Mouse (Mus musculus) CH12.LX (cell line): Measurements from ENCODE around the gene Atxn10. TPM values are rescaled to one million over a fixed set of nuclear protein-coding genes. Genes with fewer than 3 reads are reported as not detected.

Source experiments
- DNase-seq: peaks from one replicate; pipeline ENCODE4 v3.0.0-alpha.2; 2013; ENCODE audit errors: extremely low read depth
- H3K27ac ChIP-seq: 2 replicates; pipeline ENCODE4 v1.5.1; 2012; ENCODE audit warnings: low read depth, mild to moderate bottlenecking, control low read depth, moderate library complexity; ENCODE audit not compliant: insufficient read depth
- H3K27me3 ChIP-seq: replicated peaks from 2 replicates; pipeline ENCODE3; 2012; ENCODE audit warnings: inconsistent platforms
- H3K36me3 ChIP-seq, 2 experiments: replicated peaks in 1 of 2; 2 replicates each; pipeline versions ENCODE3 to v1.6.1; 2012; ENCODE audit warnings: inconsistent platforms in 1 of 2, low read length in 1 of 2, mild to moderate bottlenecking in 1 of 2, mixed read lengths in 1 of 2, moderate library complexity in 1 of 2; ENCODE audit not compliant: control insufficient read depth in 1 of 2, insufficient read depth in 1 of 2
- H3K4me1 ChIP-seq, 2 experiments: 2 replicates each; pipeline ENCODE4 v1.6.1; 2012; ENCODE audit warnings: inconsistent platforms in 1 of 2, moderate library complexity in 1 of 2; ENCODE audit not compliant: insufficient read depth in 2 of 2, control insufficient read depth in 1 of 2
- H3K4me2 ChIP-seq: 2 replicates; pipeline ENCODE4 v1.6.1; 2012; ENCODE audit warnings: low read depth, mild to moderate bottlenecking, control low read depth; ENCODE audit not compliant: poor library complexity, insufficient read depth, severe bottlenecking
- H3K4me3 ChIP-seq, 3 experiments: fragments of 150-350 bp in 1 of 3; sonication (generic) in 1 of 3; replicated peaks in 1 of 3; 2 replicates each; pipeline versions ENCODE3 to v1.5.1; 2011 to 2012; ENCODE audit warnings: low read depth in 2 of 3, low read length in 2 of 3, mild to moderate bottlenecking in 2 of 3, moderate library complexity in 2 of 3, control low read depth in 1 of 3, improper control_type of control experiment in 1 of 3, inconsistent platforms in 1 of 3, mixed read lengths in 1 of 3; ENCODE audit not compliant: poor library complexity in 1 of 3
- H3K79me2 ChIP-seq: replicated peaks from 2 replicates; pipeline ENCODE4 v1.6.1; 2012; ENCODE audit warnings: mild to moderate bottlenecking, moderate library complexity; ENCODE audit not compliant: control insufficient read depth, poor library complexity, insufficient read depth, severe bottlenecking; ENCODE audit errors: extremely low read depth
- H3K9ac ChIP-seq: 2 replicates; pipeline ENCODE4 v1.6.1; 2012; ENCODE audit warnings: low read depth, mild to moderate bottlenecking, control low read depth, moderate library complexity; ENCODE audit not compliant: insufficient read depth
- H3K9me3 ChIP-seq: replicated peaks from 2 replicates; pipeline ENCODE3; 2012; ENCODE audit warnings: low read length, inconsistent platforms, mixed read lengths
- BHLHE40 ChIP-seq: IDR thresholded peaks from 2 replicates; pipeline ENCODE4 v1.6.1; 2011; ENCODE audit warnings: mild to moderate bottlenecking, low read depth, low read length, improper control_type of control experiment
- CTCF ChIP-seq, 2 experiments: IDR thresholded peaks in 1 of 2; conservative IDR thresholded peaks in 1 of 2; 2 replicates each; pipeline ENCODE4 v1.5.1; 2011 to 2012; ENCODE audit warnings: low read depth in 2 of 2, low read length in 2 of 2, improper control_type of control experiment in 1 of 2, inconsistent platforms in 1 of 2, mild to moderate bottlenecking in 1 of 2, moderate library complexity in 1 of 2
- ELF1 ChIP-seq: IDR thresholded peaks from 2 replicates; pipeline ENCODE4 v1.6.1; 2014; ENCODE audit warnings: low read depth, mild to moderate bottlenecking, inconsistent platforms, low read length, improper control_type of control experiment
- EP300 ChIP-seq: IDR thresholded peaks from 2 replicates; pipeline ENCODE4 v1.6.1; 2011; ENCODE audit warnings: low read length, improper control_type of control experiment
- GABPA ChIP-seq: IDR thresholded peaks from 2 replicates; pipeline ENCODE4 v1.6.1; 2012; ENCODE audit warnings: low read depth, low read length, improper control_type of control experiment, inconsistent platforms; ENCODE audit not compliant: insufficient replicate concordance
- HCFC1 ChIP-seq: IDR thresholded peaks from 2 replicates; pipeline ENCODE4 v1.6.1; 2012; ENCODE audit warnings: low read depth, mild to moderate bottlenecking, inconsistent platforms, low read length, improper control_type of control experiment
- IRF4 ChIP-seq: IDR thresholded peaks from 2 replicates; pipeline ENCODE4 v1.6.1; 2014; ENCODE audit warnings: low read depth, mild to moderate bottlenecking, inconsistent platforms, low read length, improper control_type of control experiment
- JUN ChIP-seq: IDR thresholded peaks from 2 replicates; pipeline ENCODE4 v1.6.1; 2011; ENCODE audit warnings: low read depth, mild to moderate bottlenecking, low read length, improper control_type of control experiment, moderate library complexity; ENCODE audit not compliant: insufficient read depth
- MAFK ChIP-seq: IDR thresholded peaks from 2 replicates; pipeline ENCODE4 v1.6.1; 2011; ENCODE audit warnings: low read length, improper control_type of control experiment; ENCODE audit not compliant: insufficient replicate concordance
- MAX ChIP-seq: IDR thresholded peaks from 2 replicates; pipeline ENCODE4 v1.6.1; 2011; ENCODE audit warnings: low read length, improper control_type of control experiment
- MAZ ChIP-seq: IDR thresholded peaks from 2 replicates; pipeline ENCODE4 v1.6.1; 2012; ENCODE audit warnings: low read depth, mild to moderate bottlenecking, inconsistent platforms, low read length, improper control_type of control experiment, moderate library complexity
- MEF2A ChIP-seq: IDR thresholded peaks from 2 replicates; pipeline ENCODE4 v1.6.1; 2014; ENCODE audit warnings: low read depth, mild to moderate bottlenecking, inconsistent platforms, low read length, improper control_type of control experiment, borderline replicate concordance
- MYC ChIP-seq: IDR thresholded peaks from 2 replicates; pipeline ENCODE4 v1.6.1; 2011; ENCODE audit warnings: low read depth, mild to moderate bottlenecking, improper control_type of control experiment, low read length
- PAX5 ChIP-seq: IDR thresholded peaks from 2 replicates; pipeline ENCODE4 v1.6.1; 2012; ENCODE audit warnings: low read length, inconsistent platforms, mixed read lengths
- POLR2AphosphoS2 ChIP-seq: IDR thresholded peaks from 2 replicates; pipeline ENCODE4 v1.6.1; 2011; ENCODE audit warnings: low read depth, low read length, improper control_type of control experiment
- RAD21 ChIP-seq: IDR thresholded peaks from 2 replicates; pipeline ENCODE4 v1.6.1; 2011; ENCODE audit warnings: low read depth, mild to moderate bottlenecking, low read length, improper control_type of control experiment, moderate library complexity
- SIN3A ChIP-seq: IDR thresholded peaks from 2 replicates; pipeline ENCODE4 v1.6.1; 2012; ENCODE audit warnings: low read length, improper control_type of control experiment, inconsistent platforms
- TBP ChIP-seq: conservative IDR thresholded peaks from 2 replicates; pipeline ENCODE4 v1.6.1; 2011; ENCODE audit warnings: low read depth, low read length, improper control_type of control experiment
- USF1 ChIP-seq: IDR thresholded peaks from 2 replicates; pipeline ENCODE4 v1.6.1; 2014; ENCODE audit warnings: low read depth, mild to moderate bottlenecking, inconsistent platforms, low read length, improper control_type of control experiment
- USF2 ChIP-seq: conservative IDR thresholded peaks from 2 replicates; pipeline ENCODE4 v1.6.1; 2011; ENCODE audit warnings: low read depth, low read length, improper control_type of control experiment
- ZKSCAN1 ChIP-seq: IDR thresholded peaks from 2 replicates; pipeline ENCODE4 v1.6.1; 2012; ENCODE audit warnings: low read depth, inconsistent platforms, low read length, improper control_type of control experiment, borderline replicate concordance
- dilution Hi-C: fragments of 300-500 bp; cut with MboI; formaldehyde crosslinking; loops from 2 replicates; pipeline ENCODE4 v1.14.3; 2020; ENCODE audit warnings: low sequenced_read_pairs; ENCODE audit not compliant: extremely low pct_unique_long_range_greater_than_20kb, extremely low pct_ligation_motif_present
- in situ Hi-C: fragments of 300-500 bp; cut with MboI; formaldehyde crosslinking; loops from 3 replicates; pipeline ENCODE4 v1.14.3; 2019; ENCODE audit warnings: low sequenced_read_pairs, low pct_ligation_motif_present, low pct_unique_long_range_greater_than_20kb, mixed read lengths
- polyA plus RNA-seq: library from polyadenylated mRNA; unstranded; fragments of >175 nt; gene quantifications from 2 replicates; pipeline ENCODE4 v1.2.1, GENCODE M21; 2012; ENCODE audit warnings: low read depth; ENCODE audit not compliant: insufficient read length
- total RNA-seq, 2 experiments: library from RNA; depleted of rRNA; stranded (reverse); fragments of 300-350 nt in 1 of 2; fragments of >200 nt in 1 of 2; gene quantifications; 2 replicates each; pipeline ENCODE4 v1.2.3; 2012 to 2014

Gene Atxn10
- total and polyA plus RNA-seq, 3 experiments, result 81.7 to 151 (median 101) TPM

- TF ChIP-seq POLR2AphosphoS2 (peak; percentile 72; the same call in 1 of the 2 replicates), PAX5 (no peak)
These were observed 401 bp downstream of the Atxn10 start (continued) for GRCm38 (mm10) chr15:85336301-85336991.

- peak overlapping the region; percentile 84 to 98 (median 94) for H3K4me3 ChIP-seq
- H3K9me3 ChIP-seq, result no peaks in the 10 kb centered on the region
- H3K36me3 ChIP-seq, result peaks cover 0 to 22% of the 10 kb centered on the region in 2 experiments
- H3K27me3 ChIP-seq, result no peaks in the 10 kb centered on the region
- peak; percentile 49 for DNase-seq
- H3K4me1 ChIP-seq, result peaks cover 4 to 37% of the 10 kb centered on the region in 2 experiments; a peak in 3 of 4 replicates
- dilution Hi-C loops (no loop called here), in situ Hi-C loops (no loop called here)
- TF ChIP-seq MAX (peak; percentile 26; the same call in 1 of the 2 replicates), USF2 (peak; percentile 32), GABPA (no peak), ELF1 (no peak), USF1 (peak; percentile 66), BHLHE40 (peak; percentile 66), MEF2A (peak; percentile 80; the same call in 1 of the 2 replicates)
- H3K27ac ChIP-seq, result peak overlapping the region; percentile 88; the same call in 1 of the 2 replicates
- H3K4me2 ChIP-seq, result peak overlapping the region; percentile 66
- H3K9ac ChIP-seq, result peak overlapping the region; percentile 93
- peaks cover 45% of the 10 kb centered on the region for H3K79me2 ChIP-seq
These were observed 1.2 kb downstream of the Atxn10 start for GRCm38 (mm10) chr15:85337219-85337618.

- Histone ChIP-seq H3K27me3 (no peaks in the 10 kb centered on the region), H3K27ac (no peak overlapping the region)
- DNase-seq, result no peak
- dilution Hi-C loops, result no loop called here
- in situ Hi-C loops, result no loop called here
- TF ChIP-seq MEF2A, result no peak
- no peak for TF ChIP-seq GABPA
- no peak for TF ChIP-seq BHLHE40
- TF ChIP-seq MAZ, result no peak
- TF ChIP-seq POLR2AphosphoS2, result no peak
- TF ChIP-seq SIN3A, result no peak
- TF ChIP-seq IRF4, result no peak
- TF ChIP-seq HCFC1, result no peak
- TF ChIP-seq PAX5, result no peak
- TF ChIP-seq MAFK, result no peak
- no peak for TF ChIP-seq TBP
- no peak for TF ChIP-seq EP300
- TF ChIP-seq CTCF (conservative IDR thresholded peaks at IDR 0.05 in 1 of 2, IDR thresholded peaks at IDR 0.05 in 1 of 2; ENCODE audit: low read depth in 2 of 2, low read length in 2 of 2), result no peak
- TF ChIP-seq RAD21, result no peak
- no peak for TF ChIP-seq MAX
- no peak for TF ChIP-seq ZKSCAN1
- no peak for TF ChIP-seq JUN
- no peak for TF ChIP-seq MYC
- TF ChIP-seq, all 38 proteins: peak for 0
- Histone ChIP-seq H3K9me3 (no peaks in the 10 kb centered on the region), H3K79me2 (peaks cover 50% of the 10 kb centered on the region), H3K4me3 (peak overlapping the region in 1 of 3 experiments; percentile 20), H3K4me2 (no peak overlapping the region), H3K36me3 (peaks cover 0 to 26% of the 10 kb centered on the region in 2 experiments), H3K4me1 (peaks cover 4 to 44% of the 10 kb centered on the region in 2 experiments; a peak in 3 of 4 replicates), H3K9ac (no peak overlapping the region)
These were observed 1.9 kb downstream of the Atxn10 start for GRCm38 (mm10) chr15:85337979-85338378.
